Mouse (Mus musculus) kidney, adult 8-10 months (tissue): ENCODE results near the gene Ifitm1.
A peak's percentile ranks its signal among the peaks of the same experiment; 100 is the strongest.

Experiments
- DNase-seq, 2 experiments: peaks; one replicate each; pipeline ENCODE4 v3.0.0; 2022

The Ifitm1 gene

DNA sequence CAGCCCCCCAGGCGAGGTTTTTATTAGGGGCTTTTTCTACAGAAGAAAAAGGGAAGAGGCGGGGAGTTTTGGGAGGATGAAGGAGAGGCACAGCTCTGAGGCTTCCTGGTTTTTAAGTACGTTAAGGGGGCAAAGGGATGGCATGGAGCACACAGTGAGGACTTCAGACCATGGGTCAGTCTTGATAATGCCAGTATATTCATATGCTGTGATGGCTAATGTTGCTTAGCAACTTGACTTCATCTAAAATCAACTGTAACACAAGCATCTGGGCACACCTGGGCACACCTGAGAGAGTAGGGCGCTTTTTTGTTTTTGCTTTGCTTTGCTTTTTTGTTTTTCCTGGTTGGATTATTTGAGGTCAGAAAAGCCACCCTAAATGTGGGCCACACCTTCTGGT, at the start of gene Ifitm1:
TSS of gene Ifitm1 (plus strand) at position 301 of the 400 bp plus-strand sequence.
- no peak for DNase-seq

DNA sequence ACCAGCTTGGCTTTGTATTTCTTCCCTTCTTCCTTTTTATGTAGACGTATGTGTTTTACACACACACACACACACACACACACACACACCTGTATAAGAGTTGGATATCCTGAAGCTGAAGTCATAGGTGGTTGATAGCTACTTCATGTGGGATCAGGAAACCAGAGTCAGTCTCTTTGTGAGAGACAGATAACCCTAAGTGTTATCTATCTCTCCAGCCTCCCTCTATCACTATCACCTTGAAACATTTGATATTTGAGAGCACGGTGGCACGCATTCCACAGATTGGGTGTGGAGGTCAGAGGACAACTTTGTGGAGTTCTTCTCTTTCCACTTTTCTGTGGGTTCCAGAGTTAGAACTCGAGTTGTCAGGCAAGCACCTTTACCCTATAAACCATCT, 47.1 kb upstream of the Ifitm1 start:
- no peak for DNase-seq

DNA sequence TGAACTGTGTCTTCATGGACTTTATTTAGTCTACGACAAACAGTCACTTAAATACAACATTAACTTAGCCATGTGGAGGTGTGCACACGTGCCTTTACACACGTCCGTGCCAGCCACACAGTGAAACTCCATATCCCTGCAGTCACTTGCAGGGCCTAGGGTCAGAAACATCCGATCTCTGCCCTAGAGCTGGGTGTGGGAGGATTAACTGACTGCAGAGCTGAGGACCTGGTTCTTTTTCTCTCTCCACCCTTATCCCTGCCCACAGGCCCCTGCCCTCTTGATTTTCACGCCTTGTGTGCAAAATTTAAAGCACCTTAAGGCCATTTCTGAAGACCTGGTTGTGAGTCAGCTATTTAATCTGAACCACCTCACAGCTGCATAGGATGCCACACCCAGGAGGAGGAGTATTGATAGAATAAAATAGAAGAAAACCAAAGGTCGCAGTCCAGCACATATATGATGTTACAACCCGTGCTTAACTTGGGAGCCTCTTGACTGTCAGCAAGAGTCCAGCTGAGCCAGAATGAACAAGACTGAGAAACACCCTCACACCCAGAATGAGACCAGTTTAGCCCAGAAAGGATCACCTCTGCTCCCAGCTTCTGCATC, 46.5 kb upstream of the Ifitm1 start, which contains the start of gene Nlrp6:
TSS of gene Nlrp6 (plus strand) at position 485 of the 612 bp plus-strand sequence.
- DNase-seq, result no peak

DNA sequence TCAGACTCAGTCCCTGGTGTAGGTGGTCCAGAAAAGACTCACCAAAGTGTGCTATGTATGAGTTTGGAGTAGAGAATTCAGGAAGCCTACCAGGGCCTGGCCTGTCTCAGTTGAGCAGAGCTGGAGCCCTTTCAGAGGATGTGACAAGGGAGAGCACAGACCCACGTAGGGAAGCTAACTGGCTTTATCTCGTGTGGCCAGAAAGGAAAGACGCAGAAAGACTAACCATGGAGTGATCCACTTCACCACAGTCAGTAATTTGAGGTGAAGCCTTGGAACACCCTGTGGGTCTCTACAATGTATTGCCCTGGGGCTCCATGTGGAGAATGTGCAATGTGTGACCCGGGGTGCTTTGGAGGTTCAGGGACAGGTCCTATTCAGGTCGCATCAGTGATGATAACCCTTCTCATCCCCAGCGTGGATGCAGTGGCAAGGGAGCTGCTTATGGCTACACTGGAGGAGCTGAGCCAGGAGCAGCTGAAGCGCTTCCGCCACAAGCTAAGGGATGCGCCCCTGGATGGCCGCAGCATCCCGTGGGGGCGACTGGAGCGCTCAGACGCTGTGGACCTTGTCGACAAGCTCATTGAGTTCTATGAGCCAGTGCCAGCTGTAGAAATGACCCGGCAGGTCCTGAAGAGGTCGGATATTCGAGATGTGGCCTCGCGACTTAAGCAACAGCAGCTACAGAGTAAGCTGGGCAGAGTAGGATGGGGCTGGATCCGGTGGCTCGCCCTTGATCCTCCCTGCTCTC, 45.6 kb upstream of the Ifitm1 start:
- no peak for DNase-seq

DNA sequence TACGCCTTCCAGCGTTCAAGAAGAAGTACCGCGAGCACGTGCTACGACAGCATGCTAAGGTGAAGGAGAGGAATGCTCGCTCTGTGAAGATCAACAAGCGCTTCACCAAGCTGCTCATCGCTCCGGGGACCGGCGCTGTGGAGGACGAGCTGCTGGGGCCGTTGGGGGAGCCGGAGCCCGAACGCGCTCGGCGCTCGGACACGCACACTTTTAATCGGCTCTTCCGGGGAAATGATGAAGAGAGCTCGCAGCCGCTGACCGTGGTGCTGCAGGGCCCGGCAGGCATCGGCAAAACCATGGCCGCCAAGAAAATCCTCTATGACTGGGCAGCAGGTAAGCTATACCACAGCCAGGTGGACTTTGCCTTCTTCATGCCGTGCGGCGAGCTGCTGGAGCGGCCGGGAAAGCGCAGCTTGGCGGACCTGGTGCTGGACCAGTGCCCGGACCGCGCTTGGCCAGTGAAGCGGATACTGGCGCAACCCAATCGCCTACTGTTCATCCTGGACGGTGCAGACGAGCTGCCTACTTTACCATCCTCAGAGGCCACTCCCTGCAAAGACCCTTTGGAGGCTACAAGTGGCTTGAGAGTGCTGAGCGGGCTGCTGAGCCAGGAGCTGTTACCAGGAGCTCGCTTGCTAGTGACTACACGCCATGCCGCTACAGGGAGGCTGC, 44.5 kb upstream of the Ifitm1 start:
- peak; percentile 93 to 94 for DNase-seq

DNA sequence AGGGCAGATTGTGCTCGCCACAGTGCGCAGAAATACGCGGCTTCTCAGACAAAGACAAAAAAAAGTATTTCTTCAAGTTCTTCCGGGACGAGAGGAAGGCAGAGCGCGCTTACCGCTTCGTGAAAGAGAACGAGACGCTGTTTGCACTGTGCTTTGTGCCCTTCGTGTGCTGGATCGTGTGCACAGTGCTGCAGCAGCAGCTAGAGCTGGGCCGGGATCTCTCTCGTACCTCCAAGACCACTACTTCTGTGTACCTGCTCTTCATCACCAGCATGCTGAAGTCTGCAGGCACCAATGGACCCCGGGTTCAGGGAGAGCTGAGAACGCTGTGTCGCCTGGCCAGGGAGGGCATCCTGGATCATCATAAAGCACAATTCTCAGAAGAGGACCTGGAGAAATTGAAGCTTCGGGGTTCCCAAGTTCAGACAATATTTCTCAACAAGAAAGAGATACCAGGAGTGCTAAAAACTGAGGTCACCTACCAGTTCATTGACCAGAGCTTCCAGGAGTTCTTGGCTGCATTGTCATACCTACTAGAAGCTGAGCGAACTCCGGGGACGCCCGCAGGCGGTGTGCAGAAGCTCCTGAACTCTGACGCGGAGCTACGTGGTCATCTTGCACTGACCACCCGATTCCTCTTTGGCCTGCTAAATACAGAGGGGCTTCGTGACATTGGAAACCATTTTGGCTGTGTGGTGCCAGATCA, 43.8 kb upstream of the Ifitm1 start:
- DNase-seq, result no peak

DNA sequence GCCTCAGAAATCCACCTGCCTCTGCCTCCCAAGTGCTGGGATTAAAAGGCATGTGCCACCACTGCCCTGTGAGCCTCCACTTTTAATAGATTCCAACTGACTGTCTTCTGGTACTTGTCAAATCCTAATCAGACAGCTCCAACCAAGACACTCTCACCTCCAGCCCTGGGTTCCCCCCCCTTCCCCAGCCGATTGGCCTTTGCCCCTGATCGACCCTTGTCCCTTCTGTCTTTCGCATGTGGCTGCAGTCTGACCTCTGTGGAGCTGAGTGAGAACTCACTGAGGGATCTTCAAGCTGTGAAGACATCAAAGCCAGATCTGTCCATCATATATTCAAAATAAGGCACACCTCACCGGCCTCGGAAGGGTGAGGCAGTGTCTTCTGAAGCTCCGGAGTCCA, 39.8 kb upstream of the Ifitm1 start:
- DNase-seq, result no peak

DNA sequence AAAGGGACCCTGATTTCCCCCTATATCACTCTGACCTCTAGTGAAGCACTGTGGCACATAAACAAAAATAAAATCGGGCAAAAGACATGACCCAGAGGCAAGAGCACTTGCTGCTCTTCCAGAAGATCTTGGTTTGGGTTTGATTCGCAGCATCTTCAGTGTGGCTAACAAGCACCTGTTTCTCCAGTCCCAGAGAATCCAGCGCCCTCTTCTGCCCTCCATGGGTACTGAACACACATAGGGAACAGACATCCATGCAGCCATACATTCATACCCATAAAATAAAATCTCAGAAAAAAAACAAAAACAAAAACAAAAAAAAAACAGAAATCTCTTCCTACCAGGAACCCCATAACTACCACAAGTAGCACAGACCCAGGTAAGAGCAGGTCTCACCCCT, 28.6 kb upstream of the Ifitm1 start:
- no peak for DNase-seq

DNA sequence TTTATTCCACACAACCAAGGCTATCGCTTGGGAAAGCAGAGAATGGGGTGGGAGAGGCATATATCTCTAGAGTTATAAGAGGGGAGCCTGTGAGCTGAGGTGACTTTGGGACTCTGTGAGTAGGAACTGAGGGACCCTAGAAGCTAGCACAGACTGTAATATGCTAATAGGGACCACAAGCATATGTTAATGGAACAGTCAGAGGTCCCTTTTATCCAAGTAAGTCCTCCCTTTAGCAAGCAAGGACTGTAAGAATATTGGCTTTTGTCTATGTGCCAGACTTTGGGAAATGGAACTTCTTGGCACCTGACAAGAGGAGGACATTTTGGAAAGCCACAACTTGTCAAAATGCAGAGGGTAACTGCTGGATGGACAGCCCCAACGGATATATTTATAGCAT, 28.1 kb upstream of the Ifitm1 start:
- no peak for DNase-seq

DNA sequence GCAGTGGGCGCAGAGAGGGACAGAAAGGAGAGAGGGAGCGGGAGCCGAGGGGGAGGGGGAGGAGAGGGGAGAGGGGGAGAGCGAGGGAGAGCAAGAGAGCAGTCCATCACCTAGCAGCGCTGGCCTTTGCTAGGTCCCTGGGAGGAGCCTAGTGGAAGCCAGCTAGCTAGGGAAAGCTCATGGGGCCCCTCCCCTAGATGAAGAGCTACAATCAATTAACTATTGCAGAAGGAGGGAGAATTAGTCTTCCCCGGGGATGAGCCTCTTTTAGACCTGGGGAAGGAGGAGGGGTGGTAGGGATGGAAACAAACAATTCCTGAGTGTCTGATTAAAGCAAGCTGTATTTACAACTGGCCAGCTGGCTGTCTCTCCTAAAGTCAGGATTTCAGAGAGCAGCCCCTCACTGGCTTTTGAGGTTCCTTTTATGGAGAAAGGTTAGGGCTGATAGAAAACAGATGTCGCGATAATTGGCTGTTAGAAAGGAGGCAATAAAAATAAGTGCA, 27.3 kb upstream of the Ifitm1 start:
- DNase-seq, result no peak

DNA sequence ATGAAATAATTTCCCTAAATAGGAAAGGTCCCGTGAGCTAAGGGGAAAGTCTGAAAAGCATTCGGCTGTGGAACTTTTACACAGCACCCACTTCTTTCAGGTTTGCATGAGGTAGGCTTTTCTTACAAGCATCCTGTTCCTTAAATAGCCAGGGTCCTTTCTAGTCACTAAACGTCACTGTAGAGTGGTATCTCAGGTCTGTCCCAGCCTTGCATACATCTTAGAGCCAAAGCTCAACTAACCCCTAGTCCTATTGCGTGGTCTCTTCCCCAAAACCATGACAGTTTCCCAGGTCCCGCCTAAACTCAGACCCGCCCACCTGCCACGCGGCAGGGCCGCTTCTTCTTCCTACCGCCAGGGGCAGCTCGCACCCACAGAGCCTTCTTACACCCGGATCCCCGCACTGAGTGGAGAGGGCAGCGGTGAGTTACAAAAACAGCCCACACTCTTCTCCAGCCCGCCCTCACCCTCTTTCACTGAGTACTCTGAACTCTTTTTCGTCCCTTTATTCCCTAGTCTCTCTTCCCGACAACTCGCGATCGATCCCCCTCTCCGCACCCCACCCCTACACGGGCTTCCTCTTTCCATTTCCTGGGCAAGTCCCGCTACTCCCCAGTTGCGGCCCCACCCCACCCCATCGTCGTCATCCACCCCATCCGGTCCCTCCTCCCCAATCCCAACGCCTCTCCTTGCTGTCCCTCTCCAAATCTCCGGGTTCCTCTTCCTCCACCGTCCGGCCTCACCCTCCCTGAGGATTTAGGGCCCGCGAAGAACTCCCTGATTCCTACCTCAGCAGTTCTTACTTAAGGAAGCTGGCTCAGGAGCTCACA, 25.6 kb upstream of the Ifitm1 start, which contains the start of gene Pgghg:
TSS of gene Pgghg (plus strand) at position 170 of the 830 bp plus-strand sequence.
- peak; percentile 84 to 86 for DNase-seq

DNA sequence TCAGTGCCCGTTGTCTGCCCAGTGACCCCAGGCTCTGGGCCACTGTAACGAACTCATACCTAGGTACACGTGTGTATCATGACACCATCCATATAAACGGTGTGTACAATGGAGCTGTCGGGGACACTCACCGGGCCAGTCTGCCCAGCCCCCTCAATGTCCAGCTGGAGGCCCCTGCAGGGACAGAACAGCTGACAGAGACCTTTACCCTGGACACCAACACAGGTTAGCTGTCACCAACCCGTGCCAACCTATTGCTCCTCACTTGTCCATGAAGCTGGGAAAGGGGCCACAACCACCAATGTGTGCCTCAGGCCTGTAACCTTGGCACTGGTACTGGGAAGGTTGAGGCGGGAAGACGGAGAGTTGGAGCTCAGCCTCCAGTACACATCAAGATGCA, 24.7 kb upstream of the Ifitm1 start:
- no peak for DNase-seq

DNA sequence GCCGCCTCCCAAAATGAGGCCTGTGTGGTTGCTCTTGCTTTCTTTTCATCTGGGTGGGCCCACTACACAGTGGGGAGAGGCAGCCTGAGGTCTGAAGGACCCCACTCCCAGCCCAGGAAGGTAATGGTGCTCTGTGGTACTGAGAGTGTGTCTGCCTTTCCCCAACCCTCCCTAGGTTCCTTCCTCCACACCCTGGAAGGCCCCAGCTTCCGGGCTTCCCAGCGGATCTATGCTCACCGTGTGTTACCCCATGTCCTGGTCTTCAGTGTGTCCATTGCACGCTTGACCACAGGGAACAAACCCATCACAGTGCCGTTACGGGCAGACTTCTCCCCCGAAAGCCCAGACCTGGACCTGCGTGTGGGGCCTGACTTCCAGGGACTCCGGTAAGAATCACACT, 24.2 kb upstream of the Ifitm1 start:
- no peak for DNase-seq

DNA sequence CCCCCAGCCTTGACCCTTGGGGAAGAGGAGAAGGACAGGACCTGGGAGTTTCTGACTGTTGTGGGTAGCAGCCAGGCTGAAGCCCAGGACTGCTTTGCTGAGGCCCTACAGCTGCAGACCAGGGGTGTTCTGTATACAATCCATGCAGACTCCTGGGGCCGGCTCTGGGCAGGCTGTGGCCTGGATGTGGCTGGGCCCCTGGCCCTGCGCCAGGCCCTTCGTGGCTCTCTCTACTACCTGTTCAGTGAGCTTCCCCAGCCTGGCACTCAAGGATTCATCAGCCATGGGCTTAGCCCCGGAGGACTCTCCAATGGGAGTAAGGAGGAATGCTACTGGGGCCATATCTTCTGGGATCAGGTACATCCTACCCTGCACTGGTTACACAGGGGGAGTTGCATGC, 23.7 kb upstream of the Ifitm1 start:
- no peak for DNase-seq

DNA sequence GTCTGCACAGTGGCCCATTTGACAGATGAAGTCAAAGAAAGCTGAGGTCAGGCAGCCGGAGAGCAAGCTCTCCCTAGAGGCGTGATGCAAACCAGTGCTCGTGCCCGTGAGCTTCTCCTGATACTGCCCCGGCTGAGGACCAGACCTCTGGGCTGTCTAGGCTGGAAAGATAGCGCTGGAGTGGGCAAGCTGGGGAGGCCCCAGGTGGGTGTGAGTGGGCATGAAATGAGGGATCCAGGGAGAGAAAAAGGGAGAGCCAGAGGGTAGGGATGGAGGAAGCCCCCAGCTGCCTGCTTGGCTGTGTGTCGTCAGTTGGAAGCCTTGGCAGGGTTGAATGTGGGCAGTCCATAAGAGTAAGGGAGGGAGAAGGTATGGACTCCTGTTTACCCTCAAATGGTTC, 22.8 kb upstream of the Ifitm1 start:
- DNase-seq, result no peak

DNA sequence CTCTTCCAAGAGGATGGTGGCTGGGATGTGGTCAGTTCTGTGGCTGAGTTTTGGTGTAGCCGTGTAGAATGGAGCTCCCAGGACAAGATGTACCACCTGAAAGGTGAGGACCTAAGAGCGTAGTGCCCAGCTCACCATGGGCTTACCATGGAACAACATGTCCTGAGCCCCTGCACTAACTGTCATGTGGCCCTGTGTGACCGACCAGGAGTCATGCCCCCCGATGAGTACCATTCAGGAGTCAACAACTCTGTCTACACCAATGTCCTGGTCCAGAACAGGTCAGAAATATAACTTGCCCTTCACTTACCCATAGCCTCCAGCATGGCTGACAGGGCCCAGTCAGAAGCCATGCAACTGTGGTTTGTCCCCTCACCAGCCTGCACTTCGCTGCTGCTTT, 21.8 kb upstream of the Ifitm1 start:
- DNase-seq, result no peak

DNA sequence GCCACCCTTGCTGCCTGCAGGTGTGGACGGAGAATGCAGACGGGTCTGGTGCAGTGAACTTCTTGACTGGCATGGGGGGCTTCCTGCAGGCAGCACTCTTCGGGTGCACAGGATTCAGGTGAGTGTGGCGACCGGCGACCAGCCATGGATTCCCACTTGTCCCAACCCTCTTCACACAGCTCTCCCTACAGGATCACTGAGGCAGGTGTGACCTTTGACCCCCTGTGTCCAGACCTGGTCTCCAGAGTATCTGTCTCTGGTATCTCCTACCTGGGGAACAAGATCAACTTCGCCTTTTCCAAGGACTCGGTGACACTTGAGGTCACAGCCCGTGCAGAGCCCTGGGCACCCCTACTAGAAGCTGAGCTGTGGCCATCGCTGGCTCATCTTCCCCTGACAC, 20.7 kb upstream of the Ifitm1 start:
- DNase-seq, result no peak

DNA sequence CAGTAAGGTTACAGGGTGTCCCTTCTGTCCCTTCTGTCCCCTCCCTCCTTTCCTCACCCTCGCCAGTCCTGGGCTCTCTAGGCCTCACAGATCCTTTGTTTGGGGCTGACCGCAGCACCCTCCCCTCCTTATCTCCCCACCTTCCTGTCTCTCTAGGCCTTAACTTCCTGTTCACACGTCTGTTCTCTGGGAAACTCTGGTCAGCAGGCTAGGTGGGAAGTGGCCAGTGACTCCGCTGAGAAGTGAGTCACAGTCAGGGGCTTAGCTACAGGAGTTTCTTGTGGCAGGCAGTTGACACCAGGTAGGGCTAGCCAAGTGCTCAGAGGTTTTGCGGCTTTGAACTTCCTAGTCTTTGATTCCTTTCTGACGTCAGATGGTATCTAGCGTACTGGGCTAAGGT, 20.0 kb upstream of the Ifitm1 start:
- no peak for DNase-seq

DNA sequence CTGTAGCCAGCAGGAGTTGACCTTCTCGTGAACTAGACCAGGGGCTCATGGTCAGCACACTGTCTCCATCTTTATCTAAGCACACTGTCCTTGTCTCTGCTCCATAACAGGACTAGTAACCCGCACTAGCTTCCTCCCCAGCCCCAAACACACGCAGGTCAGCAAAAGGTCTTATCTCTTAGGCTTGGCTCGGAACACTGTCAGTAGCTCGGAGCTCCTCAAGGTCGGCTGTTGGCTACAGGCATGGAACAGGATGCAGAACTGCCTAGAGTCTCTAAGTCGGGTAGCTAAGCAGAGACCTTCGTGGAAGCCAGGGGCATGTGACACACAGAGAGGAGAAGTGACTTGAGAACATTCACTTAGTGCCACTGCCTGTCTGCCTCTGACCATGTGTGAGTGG, 18.9 kb upstream of the Ifitm1 start:
- no peak for DNase-seq

DNA sequence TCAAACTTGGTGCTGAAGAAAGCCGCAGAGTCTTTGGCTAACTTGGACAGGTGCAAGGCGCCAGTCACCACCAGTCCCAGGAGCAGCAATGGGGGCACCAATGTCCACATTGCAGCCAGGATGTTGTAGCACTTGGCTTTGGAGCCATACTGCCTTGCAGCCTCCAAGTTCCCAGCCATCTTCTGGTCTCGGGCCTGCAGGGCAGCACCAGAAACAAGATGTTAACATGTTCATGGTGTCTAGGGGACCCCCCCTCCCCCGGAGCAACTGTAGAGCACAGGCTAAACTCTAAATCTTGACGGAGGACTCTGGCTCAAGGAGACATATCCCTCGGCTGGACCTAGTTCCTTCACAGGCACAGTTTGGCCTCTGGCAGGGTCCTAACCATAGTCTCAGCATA, 17.8 kb upstream of the Ifitm1 start:
- no peak for DNase-seq

DNA sequence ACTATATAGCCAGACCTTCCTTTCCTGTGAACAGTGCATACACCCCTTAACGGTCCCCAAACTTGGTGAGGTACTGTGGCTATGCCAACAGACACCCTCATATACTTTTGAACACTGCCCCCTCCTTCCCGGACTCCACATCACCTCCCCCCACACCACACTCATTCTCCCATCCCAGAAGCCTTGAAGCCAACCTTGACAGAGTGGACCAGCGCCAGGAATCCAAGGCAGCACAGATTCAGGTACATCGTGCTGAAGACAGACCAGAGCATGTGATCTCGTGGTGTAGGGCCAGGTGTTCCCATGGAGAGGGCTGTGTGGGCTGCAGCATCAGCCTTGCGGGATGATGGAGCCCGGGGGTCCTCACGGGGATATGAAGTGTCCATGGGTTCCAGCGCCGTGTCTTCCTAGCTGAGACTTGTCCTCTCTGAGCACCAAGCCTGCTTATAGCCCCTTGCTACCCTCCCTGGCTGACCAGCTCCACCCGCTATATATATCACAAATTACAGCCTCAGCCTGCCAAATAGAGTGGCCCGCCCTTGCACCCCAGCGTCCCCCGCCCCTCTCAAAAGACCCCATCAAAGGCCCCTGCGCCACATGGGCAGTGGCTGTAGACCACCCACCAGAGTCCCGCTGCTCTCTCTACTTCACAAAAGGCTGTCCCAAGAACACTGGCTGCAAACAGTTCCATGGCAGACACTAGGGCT, 17.0 kb upstream of the Ifitm1 start, which contains the start of gene Ifitm5:
TSS of gene Ifitm5 (minus strand) at position 468 of the 707 bp plus-strand sequence.
- DNase-seq, result no peak

DNA sequence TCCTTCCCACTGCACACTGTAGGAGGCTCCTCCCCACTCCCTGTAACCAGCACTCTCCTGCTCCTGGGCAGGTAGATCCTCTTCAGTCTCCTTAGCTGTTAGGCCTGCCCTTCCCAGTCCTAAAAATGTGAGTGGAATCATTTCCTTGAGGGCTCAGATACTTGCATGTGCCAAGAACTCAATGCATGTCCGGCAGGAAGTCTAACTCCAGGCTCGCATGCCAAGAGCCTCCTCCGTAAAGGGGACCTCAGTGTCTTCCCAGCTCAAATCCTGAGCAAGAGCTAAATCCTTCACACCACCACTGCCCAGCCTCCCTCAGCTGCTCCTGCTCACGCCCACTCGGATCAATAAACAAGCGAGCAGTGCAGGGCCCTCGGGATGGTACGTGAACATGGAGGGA, 16.0 kb upstream of the Ifitm1 start:
- no peak for DNase-seq
